Mouse (Mus musculus): ENCODE data around the gene Ttc7b.

The Ttc7b gene

GRCm38 (mm10) chr12:100483054-100483453 is 37.6 kb downstream of the Ttc7b start:
- DNase-seq: no peak

- no peak for DNase-seq
Measured at GRCm38 (mm10) chr12:100482255-100482654, 38.4 kb downstream of the Ttc7b start.

DNA sequence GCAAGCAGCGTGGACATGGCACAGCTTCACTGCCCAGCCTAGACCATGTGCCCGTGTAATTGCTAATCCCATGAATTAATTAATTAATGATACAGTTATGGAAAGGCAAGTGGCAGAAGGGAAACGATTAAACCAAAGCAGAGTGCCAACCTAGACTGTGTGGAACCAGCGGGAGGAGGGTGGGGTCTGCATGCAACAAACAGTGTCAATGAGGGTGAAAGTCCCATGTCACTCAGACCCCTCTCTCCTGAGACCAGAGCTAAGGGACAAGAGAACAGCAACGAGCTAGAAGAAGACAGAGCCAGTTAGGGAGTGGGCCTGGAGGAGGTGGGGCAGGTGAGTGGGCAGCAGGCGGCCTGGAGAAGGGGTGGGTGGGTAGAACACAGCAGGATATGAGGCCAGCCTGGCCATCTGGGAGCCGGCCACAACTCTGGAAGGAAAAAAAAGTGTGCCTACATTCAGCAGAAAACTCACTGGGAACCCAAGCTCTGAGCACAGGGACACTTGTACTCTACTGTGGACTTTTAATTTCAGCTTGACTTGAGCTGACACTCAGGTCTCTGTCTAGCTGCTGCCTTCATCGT is 39.1 kb downstream of the Ttc7b start:
- DNase-seq: no peak

- no peak for DNase-seq
Measured at GRCm38 (mm10) chr12:100480642-100481442, 39.8 kb downstream of the Ttc7b start.

DNA sequence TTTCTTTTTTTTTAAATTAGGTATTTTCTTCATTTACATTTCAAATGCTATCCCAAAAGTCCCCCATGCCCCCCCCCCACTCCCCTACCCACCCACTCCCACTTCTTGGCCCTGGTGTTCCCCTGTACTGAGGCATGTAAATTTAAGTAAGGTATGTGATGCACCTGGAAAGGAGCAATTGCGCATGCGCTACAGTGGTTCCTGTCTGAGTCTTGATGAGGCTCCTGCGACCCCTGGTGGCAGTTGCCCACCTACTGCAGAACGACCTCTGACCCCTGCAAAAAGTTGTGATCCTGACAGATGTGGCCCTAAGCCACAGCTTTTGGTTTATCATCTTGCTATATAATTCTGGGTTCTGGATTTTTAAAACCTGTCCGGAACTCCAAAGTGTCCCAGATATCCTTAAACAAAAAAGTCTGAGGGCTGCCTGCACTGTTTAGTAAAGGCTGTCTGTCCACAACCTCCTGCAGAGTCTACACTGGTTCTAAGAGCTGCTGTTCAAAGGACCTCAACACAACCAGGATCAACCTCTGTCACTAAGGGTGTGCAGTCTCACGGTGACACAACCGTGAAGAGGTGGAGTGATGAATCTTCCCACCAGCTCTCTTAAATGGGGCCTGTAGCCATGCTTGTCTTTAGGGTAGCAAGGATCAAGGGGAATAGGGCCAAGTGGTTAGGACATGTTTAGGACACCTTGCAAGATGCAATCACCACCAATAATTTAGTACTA is 40.6 kb downstream of the Ttc7b start:
- DNase-seq: peak; percentile 39 to 52

DNA sequence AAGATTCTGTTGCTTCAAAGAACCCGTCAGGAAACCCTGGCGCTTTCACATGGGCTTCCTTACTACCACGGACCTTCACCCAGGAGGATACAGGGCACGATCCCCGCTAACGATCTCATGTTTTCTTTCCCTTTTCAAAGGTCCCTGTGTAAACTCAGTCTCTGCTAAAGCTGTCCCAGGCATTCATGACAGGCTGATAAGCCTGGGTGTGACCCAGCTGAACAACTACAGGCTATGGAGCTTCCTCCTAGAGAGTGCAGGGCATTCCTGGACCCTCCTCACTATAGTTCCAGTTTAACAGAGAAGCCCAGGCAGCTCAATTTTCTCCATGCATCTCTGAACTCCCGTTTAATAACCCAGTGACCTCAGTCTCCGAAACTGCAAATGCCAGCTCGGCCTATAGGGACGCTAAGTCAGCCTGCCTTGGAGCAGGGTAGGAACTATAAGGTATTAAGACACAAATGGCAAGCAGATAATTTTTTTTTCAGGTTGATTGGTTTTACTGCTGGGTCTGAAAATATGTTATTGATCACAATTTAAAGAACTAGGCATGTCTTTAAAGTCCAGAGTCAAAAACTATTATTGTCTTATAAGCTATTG is 41.3 kb downstream of the Ttc7b start:
- no peak for DNase-seq

DNA sequence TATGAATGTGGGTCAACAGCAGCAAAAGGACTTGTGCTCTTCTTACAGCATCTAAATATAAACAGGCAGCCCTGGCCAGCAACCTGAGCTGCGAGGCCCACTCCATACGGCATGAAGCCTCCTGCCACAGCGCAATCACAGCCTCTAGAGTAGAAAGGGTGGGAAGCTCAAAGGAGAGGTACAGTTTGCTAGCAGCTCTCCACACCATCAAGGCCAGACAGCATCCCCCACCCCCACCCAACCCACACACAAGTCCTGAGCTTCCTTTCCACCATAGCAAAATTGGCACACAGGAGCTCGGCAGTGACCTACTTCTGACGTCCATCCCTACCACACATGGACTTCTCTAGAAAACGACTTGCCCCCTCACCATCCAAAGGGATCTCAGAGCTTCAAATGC is 42.0 kb downstream of the Ttc7b start:
- no peak for DNase-seq

DNA sequence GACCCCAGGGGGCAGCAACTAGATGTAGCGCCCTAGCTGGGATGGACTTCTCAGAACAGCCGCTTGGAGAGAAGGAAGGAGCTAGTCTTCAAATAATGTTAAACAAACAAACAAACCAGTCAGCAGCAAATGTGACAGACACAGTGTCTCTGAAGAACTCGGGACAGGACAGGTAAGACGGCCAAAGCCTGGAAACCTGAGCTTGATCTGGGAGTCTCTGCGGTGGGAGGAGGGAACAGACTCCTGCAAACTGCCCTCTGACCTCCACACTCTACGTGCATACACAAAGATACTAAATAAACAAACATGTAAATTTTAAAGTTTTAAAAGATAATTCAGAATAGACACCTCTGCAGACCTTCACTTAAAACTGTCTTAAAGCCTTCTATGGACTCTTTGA is 42.5 kb downstream of the Ttc7b start:
- DNase-seq: no peak

DNA sequence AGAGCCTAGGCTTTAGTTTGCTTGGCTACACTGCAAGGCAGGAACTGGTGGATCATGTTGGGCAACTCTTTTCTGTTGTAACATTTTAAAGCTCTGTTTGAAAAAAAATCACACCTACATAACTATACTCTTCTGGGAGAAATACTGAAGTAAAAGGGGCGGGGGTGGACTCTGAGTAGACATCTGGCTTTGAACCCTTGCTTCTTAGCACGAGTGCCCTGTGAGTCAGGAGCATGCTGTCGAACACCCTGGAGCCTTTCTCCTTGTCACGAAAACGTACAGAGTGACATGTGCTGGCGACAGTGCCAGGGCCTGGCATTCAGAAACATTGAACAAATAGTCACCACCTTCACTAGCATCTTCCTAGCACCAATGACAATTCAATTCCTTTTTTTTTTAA is 43.2 kb downstream of the Ttc7b start:
- DNase-seq: no peak

DNA sequence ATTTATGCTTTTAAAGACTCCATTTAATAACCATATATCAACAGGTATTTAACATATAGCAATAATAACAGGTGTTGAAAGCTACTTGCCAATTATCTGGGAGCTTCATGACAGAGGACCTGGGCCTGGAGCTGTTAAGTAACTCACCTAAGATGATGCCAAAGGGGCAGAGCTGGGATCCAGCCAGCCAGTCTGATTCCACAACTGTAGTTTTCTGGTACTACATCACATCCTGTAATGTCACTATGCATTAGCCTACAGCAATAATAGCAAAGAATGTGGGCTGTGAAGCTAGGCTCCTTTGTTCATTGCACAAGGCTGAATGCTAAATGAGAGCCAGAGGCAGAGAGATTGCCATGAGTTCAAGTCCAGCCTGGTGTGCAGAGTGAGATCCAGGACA is 44.3 kb downstream of the Ttc7b start:
- DNase-seq: no peak

GRCm38 (mm10) chr12:100475489-100475888 is 45.1 kb downstream of the Ttc7b start:
- DNase-seq: no peak

DNA sequence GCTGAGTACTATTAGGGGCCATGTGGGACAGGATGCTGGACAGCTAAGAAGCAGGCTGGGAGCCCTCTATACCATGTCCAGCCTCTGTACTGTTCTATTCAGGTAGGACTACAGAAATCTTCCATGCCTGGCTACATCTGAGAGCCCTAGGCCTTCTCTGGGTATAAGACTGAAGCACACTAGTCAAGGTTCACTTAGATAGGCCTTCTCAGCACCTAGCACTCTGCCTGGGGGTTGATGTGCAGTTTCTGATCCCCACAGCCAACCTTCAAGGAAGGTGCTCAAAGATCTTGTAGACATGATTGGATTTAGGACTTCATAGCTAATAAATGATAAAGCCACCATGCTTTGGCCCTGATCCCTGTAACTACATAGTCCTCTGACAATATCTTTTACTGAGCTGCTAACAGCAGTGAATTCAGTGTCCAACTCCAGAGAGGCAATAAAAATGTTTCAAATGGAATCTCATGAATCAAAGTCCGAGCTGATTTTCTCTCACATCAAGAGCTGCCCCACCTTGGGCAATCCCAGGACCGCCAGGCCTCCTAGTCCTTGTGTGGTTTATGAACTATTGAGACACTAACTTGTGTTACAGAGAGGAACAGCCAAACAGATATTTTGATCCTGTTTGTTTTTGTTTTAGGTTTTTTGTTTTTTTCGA is 45.8 kb downstream of the Ttc7b start:
- no peak for DNase-seq

GRCm38 (mm10) chr12:100470295-100470694 is 50.3 kb downstream of the Ttc7b start:
- no peak for DNase-seq

DNA sequence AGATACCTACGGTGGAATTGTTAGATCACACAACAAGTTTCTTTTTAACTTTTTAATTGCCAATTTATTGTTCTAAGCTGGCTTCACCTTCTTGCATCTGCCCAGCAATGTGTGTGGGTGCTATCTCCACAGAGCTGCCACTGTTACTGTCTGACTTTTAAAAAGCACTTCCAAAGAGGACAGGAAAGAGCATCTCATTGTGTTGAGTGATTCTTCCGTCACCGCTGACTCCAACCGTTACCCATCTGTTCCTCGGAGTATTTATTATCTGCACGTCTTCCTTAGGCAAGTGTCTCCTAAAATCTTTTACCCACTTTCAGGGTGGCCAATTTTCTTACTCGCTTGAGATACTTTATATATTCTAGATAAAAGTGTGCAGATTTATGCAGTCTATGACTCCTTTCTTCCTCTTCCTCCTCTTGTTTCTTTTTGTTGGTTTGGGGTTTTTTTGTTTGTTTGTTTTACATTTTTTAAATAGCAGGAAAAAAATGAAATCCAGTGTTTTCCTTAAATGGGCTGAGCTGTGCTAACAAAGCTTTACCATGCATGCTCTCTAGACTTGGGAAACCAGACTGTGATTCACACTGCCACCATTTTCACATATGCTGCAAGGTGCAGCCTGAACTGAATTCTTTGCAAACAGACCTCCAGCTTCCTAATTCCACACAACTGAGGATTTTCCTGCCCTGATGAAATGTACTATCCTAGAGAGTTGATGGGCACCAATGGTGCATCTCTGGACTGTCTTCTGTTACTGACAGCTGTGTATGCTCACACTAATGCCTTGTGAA is 50.9 kb downstream of the Ttc7b start:
- DNase-seq: no peak

DNA sequence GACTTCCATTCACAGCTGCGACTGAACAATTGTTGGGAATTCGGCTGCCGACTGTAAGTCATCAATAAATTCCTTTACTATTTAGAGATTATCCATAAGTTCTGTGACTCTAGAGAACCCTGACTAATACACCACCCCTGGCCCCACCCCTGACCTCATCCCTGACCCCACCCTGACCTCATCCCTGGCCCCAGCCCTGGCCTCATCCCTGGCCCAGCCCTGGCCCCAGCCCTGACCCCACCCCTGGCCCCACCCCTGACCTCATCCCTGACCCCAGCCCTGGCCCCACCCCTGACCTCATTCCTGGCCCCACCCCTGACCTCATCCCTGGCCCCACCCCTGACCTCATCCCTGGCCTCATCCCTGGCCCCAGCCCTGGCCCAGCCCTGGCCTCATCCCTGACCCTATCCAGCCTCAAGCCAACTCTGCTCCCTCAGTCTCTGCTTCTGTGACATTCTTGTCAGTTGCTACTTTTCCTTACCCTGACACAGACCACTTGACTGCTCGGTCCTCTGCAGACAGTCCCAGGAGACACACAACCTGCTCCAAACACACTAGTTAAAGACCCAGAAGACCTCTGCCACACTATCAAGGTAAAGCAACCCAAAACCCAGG is 55.4 kb downstream of the Ttc7b start:
- DNase-seq: no peak

- no peak for DNase-seq
Measured at GRCm38 (mm10) chr12:100457701-100458100, 62.9 kb downstream of the Ttc7b start.

GRCm38 (mm10) chr12:100456257-100456975 is 64.2 kb downstream of the Ttc7b start:
- DNase-seq: no peak

DNA sequence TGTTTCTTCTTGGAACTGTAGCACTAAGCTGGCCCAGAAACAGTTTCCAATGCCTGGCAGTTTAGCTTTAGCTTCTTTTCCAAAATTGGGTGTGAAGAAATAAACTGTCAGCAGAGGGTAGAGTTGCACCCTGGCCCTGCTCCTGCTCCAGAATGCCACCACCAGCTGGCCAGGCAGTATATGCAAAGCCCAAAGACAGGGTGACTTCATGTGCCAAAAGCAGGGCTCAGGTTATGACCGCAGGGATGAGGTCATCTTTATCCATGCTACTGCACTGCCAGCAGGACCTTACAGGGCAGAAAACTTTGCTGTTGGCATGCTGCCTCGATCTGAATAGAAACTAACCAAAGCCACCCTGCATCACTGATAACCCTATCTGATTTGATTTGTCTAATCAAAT is 65.2 kb downstream of the Ttc7b start:
- DNase-seq: no peak

DNA sequence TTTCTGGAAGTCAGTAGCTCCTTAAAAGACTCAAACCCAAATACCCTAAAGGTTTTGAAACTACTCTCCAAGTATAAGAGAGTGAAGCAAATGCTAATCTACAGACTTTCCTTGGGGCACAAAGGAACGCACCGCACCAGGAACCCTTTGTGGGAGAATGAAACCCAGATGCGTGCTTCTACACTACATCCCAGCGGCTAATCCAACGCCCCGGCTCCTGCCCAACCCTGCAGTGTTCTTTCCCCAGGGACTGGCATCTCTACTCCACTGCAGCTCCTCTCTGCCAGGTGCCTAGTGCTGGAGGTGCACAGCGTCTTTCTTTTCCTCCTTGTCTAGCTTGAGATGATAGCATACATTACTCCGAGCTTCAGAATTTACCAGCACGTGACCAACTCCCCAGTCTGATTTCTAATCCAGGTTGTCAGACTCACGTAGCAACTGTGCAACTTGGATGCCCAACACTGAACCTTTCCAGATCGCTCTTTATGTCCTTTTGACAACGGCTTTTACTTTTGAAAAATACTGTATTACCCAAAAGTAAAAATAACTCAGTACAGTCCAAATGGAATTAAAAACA is 72.8 kb downstream of the Ttc7b start:
- no peak for DNase-seq

GRCm38 (mm10) chr12:100447161-100447560 is 73.5 kb downstream of the Ttc7b start:
- DNase-seq: no peak

GRCm38 (mm10) chr12:100445686-100446085 is 74.9 kb downstream of the Ttc7b start:
- no peak for DNase-seq

Data from thymus, adult 18-20 months (tissue).